Comparison of ENCODE assay signal across 9 mouse cellular contexts in genomic region chr5:124025587-124026441, GRCm38 (mm10). TPM values are rescaled to one million over a fixed set of nuclear protein-coding genes. Genes with fewer than 3 reads are reported as not detected.
A peak's percentile ranks its signal among the peaks of the same experiment; 100 is the strongest.
DNase-seq lines count a peak whose midpoint lies in the region; ATAC-seq lines count a peak whose summit lies in the region.
"Had no signal": no experiment of that assay in that cellular context is flagged by ENCODE, and none has a peak within 500 bp of the region (broad histone marks: within the 10 kb centered on the region; RNA-seq: fewer than 3 reads in every experiment).

No protein-coding gene starts in this region.

- H3K36me3 ChIP-seq in neural tube, embryonic 11.5 days (ENCODE audit: control insufficient read depth, insufficient read depth, low read length), result no peaks in the 10 kb centered on the region
- peaks cover 33% of the 10 kb centered on the region for H3K36me3 ChIP-seq in heart, embryonic 10.5 days
- no peaks in the 10 kb centered on the region; the same call in 1 of the 2 replicates for H3K36me3 ChIP-seq in kidney, embryonic 14.5 days (ENCODE audit: control insufficient read depth, insufficient read depth, low read length)
- H3K36me3 ChIP-seq in stomach, embryonic 14.5 days (ENCODE audit: control insufficient read depth, insufficient read depth, low read length), result peaks cover 8% of the 10 kb centered on the region; the same call in 1 of the 2 replicates

- DNase-seq in neural tube, embryonic 11.5 days (ENCODE audit: low spot score), result no peak
- DNase-seq in neural tube, embryonic 10.5 days (ENCODE audit: extremely low spot score, low spot score), result no peak
- DNase-seq in heart, embryonic 10.5 days (ENCODE audit: low spot score), result no peak
- no peak for DNase-seq in urinary bladder, postnatal 4 days (ENCODE audit: low spot score in 2 of 2)
- no peak for DNase-seq in left cerebral cortex, postnatal 25 days (ENCODE audit: low spot score in 2 of 2)

- intact Hi-C loops in left cerebral cortex, postnatal 25 days (cut with DNase I), result no loop called here

- H3K9ac ChIP-seq in neural tube, embryonic 11.5 days (ENCODE audit: low read length), result no peak overlapping the region
- no peak overlapping the region for H3K9ac ChIP-seq in kidney, embryonic 14.5 days (ENCODE audit: low read depth, low read length)
- H3K9ac ChIP-seq in stomach, embryonic 14.5 days (replicated peaks; ENCODE audit: low read depth, low read length), result no peak overlapping the region

- peaks cover 27% of the 10 kb centered on the region for H3K4me1 ChIP-seq in neural tube, embryonic 11.5 days (ENCODE audit: control insufficient read depth, insufficient read depth, low read length)
- peaks cover 95% of the 10 kb centered on the region for H3K4me1 ChIP-seq in heart, embryonic 10.5 days
- peaks cover 53% of the 10 kb centered on the region for H3K4me1 ChIP-seq in kidney, embryonic 14.5 days (ENCODE audit: control insufficient read depth, insufficient read depth, low read length)
- peaks cover 33% of the 10 kb centered on the region for H3K4me1 ChIP-seq in stomach, embryonic 14.5 days (ENCODE audit: control insufficient read depth, insufficient read depth, low read length)

- H3K27me3 ChIP-seq in neural tube, embryonic 11.5 days (ENCODE audit: control insufficient read depth, insufficient read depth, low read length), result no peaks in the 10 kb centered on the region
- H3K27me3 ChIP-seq in heart, embryonic 10.5 days (ENCODE audit: insufficient read depth, poor library complexity, severe bottlenecking), result no peaks in the 10 kb centered on the region
- H3K27me3 ChIP-seq in kidney, embryonic 14.5 days (ENCODE audit: control insufficient read depth, insufficient read depth, low read length), result no peaks in the 10 kb centered on the region
- no peaks in the 10 kb centered on the region for H3K27me3 ChIP-seq in stomach, embryonic 14.5 days (ENCODE audit: control insufficient read depth, insufficient read depth, low read length)

- no peak overlapping the region for H3K4me3 ChIP-seq in neural tube, embryonic 11.5 days (ENCODE audit: low read depth, low read length)
- peak overlapping the region; percentile 22 for H3K4me3 ChIP-seq in heart, embryonic 10.5 days
- no peak overlapping the region for H3K4me3 ChIP-seq in kidney, embryonic 14.5 days (ENCODE audit: low read length)
- H3K4me3 ChIP-seq in stomach, embryonic 14.5 days (ENCODE audit: low read depth, low read length), result no peak overlapping the region
- H3K4me3 ChIP-seq: erythroblast, embryonic 14.5 days had no signal

- H3K9me3 ChIP-seq in neural tube, embryonic 11.5 days (ENCODE audit: control insufficient read depth, low read length), result no peaks in the 10 kb centered on the region
- no peaks in the 10 kb centered on the region for H3K9me3 ChIP-seq in heart, embryonic 10.5 days
- no peaks in the 10 kb centered on the region for H3K9me3 ChIP-seq in kidney, embryonic 14.5 days (ENCODE audit: control insufficient read depth, low read length)
- H3K9me3 ChIP-seq in stomach, embryonic 14.5 days (ENCODE audit: control insufficient read depth, low read depth, low read length), result no peaks in the 10 kb centered on the region

- peak overlapping the region; percentile 70; the same call in 1 of the 2 replicates for H3K27ac ChIP-seq in neural tube, embryonic 11.5 days (ENCODE audit: low read depth, low read length)
- peak overlapping the region; percentile 78 for H3K27ac ChIP-seq in heart, embryonic 10.5 days
- H3K27ac ChIP-seq in kidney, embryonic 14.5 days (ENCODE audit: low read depth, low read length), result no peak overlapping the region; the same call in 1 of the 2 replicates
- H3K27ac ChIP-seq in stomach, embryonic 14.5 days (ENCODE audit: low read length), result no peak overlapping the region

- no peak for ATAC-seq in neural tube, embryonic 11.5 days (ENCODE audit: insufficient read depth, low FRiP score, low TSS enrichment)
- peak; percentile 30; the same call in 1 of the 2 replicates for ATAC-seq in kidney, embryonic 14.5 days (ENCODE audit: low FRiP score, low TSS enrichment)
- ATAC-seq in stomach, embryonic 14.5 days (ENCODE audit: insufficient number of reproducible peaks, insufficient read depth, low FRiP score, low read depth), result 0 out of 2 replicates have a peak, but pooled peaks have one; percentile 42
- ATAC-seq in CD4-positive, CD25-positive, alpha-beta regulatory T cell, adult 4 months, result no peak

- H3K4me2 ChIP-seq in neural tube, embryonic 11.5 days (ENCODE audit: low read depth), result no peak overlapping the region
- no peak overlapping the region for H3K4me2 ChIP-seq in kidney, embryonic 14.5 days (replicated peaks; ENCODE audit: low read depth, low read length)
- H3K4me2 ChIP-seq in stomach, embryonic 14.5 days (replicated peaks; ENCODE audit: low read depth, low read length), result no peak overlapping the region

- WGBS in neural tube, embryonic 11.5 days, result 89% methylated on average over 15 of the region's 15 CpGs
- 70% methylated on average over 15 of the region's 15 CpGs for WGBS in heart, embryonic 10.5 days
- 77% methylated on average over 15 of the region's 15 CpGs for WGBS in kidney, embryonic 14.5 days
- 88% methylated on average over 15 of the region's 15 CpGs for WGBS in stomach, embryonic 14.5 days

RNA-seq across cellular contexts. Expression of gene Vps37b, which starts 6.3 kb away (rescaled TPM):
- 50.3 and 52.3 TPM in 2 replicates for polyA plus RNA-seq in neural tube, embryonic 11.5 days (2014; fragmentation: Nextera tagmentation; extraction: Ambion mirVana)
- polyA plus RNA-seq in heart, embryonic 10.5 days (2016; fragmentation: Nextera tagmentation; extraction: Ambion mirVana), result 54.0 and 61.4 TPM in 2 replicates
- 20.2 and 27.6 TPM in 2 replicates for polyA plus RNA-seq in kidney, embryonic 14.5 days (2014; fragmentation: Nextera tagmentation; extraction: Ambion mirVana)
- polyA plus RNA-seq in stomach, embryonic 14.5 days (2014; fragmentation: Nextera tagmentation; extraction: Ambion mirVana), result 29.3 and 31.5 TPM in 2 replicates
- 10 to 100 TPM; 46.7 to 50.6 TPM for total RNA-seq in left cerebral cortex, postnatal 25 days (2021)
- 10 to 100 TPM; 17.8 to 22.1 TPM for polyA plus RNA-seq in CD4-positive, CD25-positive, alpha-beta regulatory T cell, adult 4 months (2017; shearing (Covaris generic))

RNA-seq across cellular contexts. Expression of gene Hip1r, which starts 52.4 kb away (rescaled TPM):
- 4.4 and 5.3 TPM in 2 replicates for polyA plus RNA-seq in neural tube, embryonic 11.5 days (2014; fragmentation: Nextera tagmentation; extraction: Ambion mirVana)
- polyA plus RNA-seq in heart, embryonic 10.5 days (2016; fragmentation: Nextera tagmentation; extraction: Ambion mirVana), result 6.5 and 8.4 TPM in 2 replicates
- polyA plus RNA-seq in kidney, embryonic 14.5 days (2014; fragmentation: Nextera tagmentation; extraction: Ambion mirVana), result 11.0 and 13.0 TPM in 2 replicates
- polyA plus RNA-seq in stomach, embryonic 14.5 days (2014; fragmentation: Nextera tagmentation; extraction: Ambion mirVana), result 14.4 and 16.9 TPM in 2 replicates
- total RNA-seq in left cerebral cortex, postnatal 25 days (2021), result 10 to 100 TPM; 60.5 to 67.1 TPM
- 10 to 100 TPM; 11.0 to 12.1 TPM for polyA plus RNA-seq in CD4-positive, CD25-positive, alpha-beta regulatory T cell, adult 4 months (2017; shearing (Covaris generic))

Comparison
In these comparisons a context has a peak if more than half of its experiments do, and no peak if none do; other contexts are left out.
1. ATAC-seq: peak in kidney, embryonic 14.5 days (single experiment) and stomach, embryonic 14.5 days (single experiment); none in neural tube, embryonic 11.5 days (single experiment) and CD4-positive, CD25-positive, alpha-beta regulatory T cell, adult 4 months (single experiment).
2. H3K27ac ChIP-seq: peak in neural tube, embryonic 11.5 days (single experiment) and heart, embryonic 10.5 days (single experiment); none in kidney, embryonic 14.5 days (single experiment) and stomach, embryonic 14.5 days (single experiment).